Mouse (Mus musculus): ENCODE data around the gene Oprm1. TPM values are rescaled to one million over a fixed set of nuclear protein-coding genes. Genes with fewer than 3 reads are reported as not detected.

Gene Oprm1
- polyA plus RNA-seq, 1 experiment from 2014 or later = 0.72 TPM

DNA sequence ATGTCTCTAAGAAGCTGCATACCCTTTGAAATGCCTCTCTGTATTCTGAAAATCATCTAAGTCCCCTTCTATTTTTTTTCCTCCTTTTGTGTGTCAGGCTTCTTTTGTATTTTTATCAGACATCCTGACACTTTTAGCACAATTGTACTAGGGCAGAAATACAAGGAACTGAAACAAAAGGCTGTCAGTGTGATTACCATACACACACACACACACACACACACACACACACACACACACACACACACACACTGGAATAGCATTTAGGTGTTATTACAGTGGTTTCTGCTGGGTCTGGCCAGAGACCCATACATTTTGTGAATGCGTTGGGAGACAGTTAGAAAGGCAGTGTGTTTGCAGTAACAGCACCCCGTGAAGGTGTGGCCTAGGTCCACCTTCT is 275.2 kb downstream of the Oprm1 start:
- no peak overlapping the region for H3K27ac ChIP-seq
- H3K4me2 ChIP-seq = no peak overlapping the region
- no peaks in the 10 kb centered on the region for H3K36me3 ChIP-seq (replicated peaks)
- no peak overlapping the region for H3K4me3 ChIP-seq (replicated peaks)
- H3K4me1 ChIP-seq = no peaks in the 10 kb centered on the region
- 86% methylated on average over 2 of the region's 2 CpGs for WGBS
- H3K9me3 ChIP-seq = no peaks in the 10 kb centered on the region
- H3K9ac ChIP-seq = no peak overlapping the region
- H3K27me3 ChIP-seq = no peaks in the 10 kb centered on the region
- ATAC-seq (ENCODE audit: low FRiP score) = no peak

DNA sequence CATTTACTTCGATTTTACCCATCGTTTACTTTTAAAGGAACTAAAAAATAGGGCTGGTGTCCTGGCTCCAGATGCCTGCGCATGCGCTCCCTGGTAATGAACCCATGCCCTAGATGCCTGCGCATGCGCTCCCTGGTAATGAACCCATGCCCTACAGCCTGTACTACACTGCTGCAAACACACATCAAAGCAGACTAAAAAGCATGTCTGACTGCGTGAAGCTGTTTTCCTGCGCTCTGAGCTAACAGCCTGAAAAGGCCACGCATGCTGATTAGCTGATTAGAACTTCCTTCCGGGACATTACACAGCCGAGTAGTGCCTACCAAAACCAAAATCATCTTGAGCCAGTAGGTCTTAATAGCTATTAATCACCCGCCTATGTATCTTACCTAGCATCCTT is 277.2 kb downstream of the Oprm1 start:
- ATAC-seq (ENCODE audit: low FRiP score) = 0 out of 2 replicates have a peak, but pooled peaks have one; percentile 49
- WGBS = 76% methylated on average over 12 of the region's 12 CpGs
- no peak overlapping the region for H3K27ac ChIP-seq

DNA sequence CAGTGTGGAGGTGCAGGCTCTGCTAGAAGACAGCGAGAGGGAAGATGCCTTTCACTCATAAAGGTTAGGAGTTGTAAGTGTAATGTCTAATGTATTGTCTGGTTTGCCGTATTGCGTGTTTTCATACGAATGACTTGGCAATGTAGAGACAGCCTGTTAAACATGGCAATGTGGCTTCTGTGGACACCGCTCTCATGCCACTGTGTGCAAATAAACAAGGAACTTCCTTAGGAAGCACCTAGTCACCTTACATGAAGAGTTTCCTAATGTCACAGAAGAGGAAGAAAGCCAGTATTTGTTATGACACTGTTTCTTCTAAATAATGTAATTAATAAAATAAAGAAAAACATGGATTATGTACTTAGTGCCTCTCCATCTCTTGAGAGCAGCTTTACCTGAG is 278.9 kb downstream of the Oprm1 start:
- Histone ChIP-seq H3K36me3 (replicated peaks) (no peaks in the 10 kb centered on the region), H3K9me3 (no peaks in the 10 kb centered on the region), H3K4me1 (no peaks in the 10 kb centered on the region), H3K4me3 (replicated peaks) (no peak overlapping the region), H3K27ac (no peak overlapping the region), H3K27me3 (no peaks in the 10 kb centered on the region), H3K9ac (no peak overlapping the region), H3K4me2 (no peak overlapping the region)
- 95% methylated on average over 5 of the region's 5 CpGs for WGBS
- no peak for ATAC-seq (ENCODE audit: low FRiP score)

More for the DNA sequence above, 277.2 kb downstream of the Oprm1 start:
- H3K9me3 ChIP-seq = no peaks in the 10 kb centered on the region
- H3K9ac ChIP-seq = no peak overlapping the region
- no peaks in the 10 kb centered on the region for H3K36me3 ChIP-seq (replicated peaks)
- H3K27me3 ChIP-seq = no peaks in the 10 kb centered on the region
- no peaks in the 10 kb centered on the region for H3K4me1 ChIP-seq
- H3K4me3 ChIP-seq (replicated peaks) = no peak overlapping the region
- no peak overlapping the region for H3K4me2 ChIP-seq

DNA sequence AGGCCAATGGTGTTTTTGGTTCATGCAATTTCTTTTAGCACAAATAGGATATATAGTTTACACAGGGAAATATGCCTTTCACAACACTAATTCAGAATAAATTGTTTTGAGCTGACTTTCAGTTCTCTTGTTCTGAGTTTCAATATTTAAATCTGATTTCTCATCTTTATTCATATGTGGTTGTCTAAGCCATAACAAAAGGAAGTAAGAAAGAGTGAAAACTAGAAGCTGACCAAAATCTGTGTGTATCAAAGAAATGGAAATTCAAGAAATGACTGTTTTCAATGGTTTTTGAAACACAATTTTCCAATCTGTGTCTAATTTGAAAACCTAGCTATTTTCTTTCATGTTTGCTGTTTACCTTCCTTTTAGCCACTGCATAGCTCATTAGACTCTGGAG is 282.7 kb downstream of the Oprm1 start:
- H3K27me3 ChIP-seq = no peaks in the 10 kb centered on the region
- no peak overlapping the region for H3K9ac ChIP-seq
- H3K4me2 ChIP-seq = no peak overlapping the region
- no peaks in the 10 kb centered on the region for H3K36me3 ChIP-seq (replicated peaks)
- H3K4me3 ChIP-seq (replicated peaks) = no peak overlapping the region
- H3K9me3 ChIP-seq = no peaks in the 10 kb centered on the region
- no peaks in the 10 kb centered on the region for H3K4me1 ChIP-seq
- ATAC-seq (ENCODE audit: low FRiP score) = no peak
- H3K27ac ChIP-seq = no peak overlapping the region

DNA sequence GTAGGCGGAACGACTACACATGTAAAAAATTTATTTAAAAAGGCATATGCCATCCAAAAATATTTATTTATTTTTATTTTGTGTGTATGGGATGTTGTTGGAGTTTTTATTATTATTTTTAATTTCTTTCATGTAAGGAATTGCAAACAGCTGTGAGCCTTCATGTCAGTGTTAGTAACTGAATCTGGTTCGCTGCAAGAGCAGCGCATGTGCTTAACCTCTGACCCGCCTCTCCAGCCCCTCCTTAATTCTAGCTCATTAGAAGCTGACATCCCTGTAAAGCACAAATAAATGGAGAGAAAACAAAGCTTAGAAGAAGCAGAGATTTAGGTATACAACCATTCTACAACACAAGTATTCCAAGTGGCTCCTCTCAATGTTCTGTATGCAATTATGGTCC is 285.6 kb downstream of the Oprm1 start:
- H3K27me3 ChIP-seq = no peaks in the 10 kb centered on the region
- no peak overlapping the region for H3K4me3 ChIP-seq (replicated peaks)
- H3K27ac ChIP-seq = no peak overlapping the region
- no peak overlapping the region for H3K4me2 ChIP-seq
- no peak overlapping the region for H3K9ac ChIP-seq
- no peaks in the 10 kb centered on the region for H3K4me1 ChIP-seq
- no peaks in the 10 kb centered on the region for H3K36me3 ChIP-seq (replicated peaks)
- 72% methylated on average over 5 of the region's 5 CpGs for WGBS
- ATAC-seq (ENCODE audit: low FRiP score) = no peak
- H3K9me3 ChIP-seq = no peaks in the 10 kb centered on the region

DNA sequence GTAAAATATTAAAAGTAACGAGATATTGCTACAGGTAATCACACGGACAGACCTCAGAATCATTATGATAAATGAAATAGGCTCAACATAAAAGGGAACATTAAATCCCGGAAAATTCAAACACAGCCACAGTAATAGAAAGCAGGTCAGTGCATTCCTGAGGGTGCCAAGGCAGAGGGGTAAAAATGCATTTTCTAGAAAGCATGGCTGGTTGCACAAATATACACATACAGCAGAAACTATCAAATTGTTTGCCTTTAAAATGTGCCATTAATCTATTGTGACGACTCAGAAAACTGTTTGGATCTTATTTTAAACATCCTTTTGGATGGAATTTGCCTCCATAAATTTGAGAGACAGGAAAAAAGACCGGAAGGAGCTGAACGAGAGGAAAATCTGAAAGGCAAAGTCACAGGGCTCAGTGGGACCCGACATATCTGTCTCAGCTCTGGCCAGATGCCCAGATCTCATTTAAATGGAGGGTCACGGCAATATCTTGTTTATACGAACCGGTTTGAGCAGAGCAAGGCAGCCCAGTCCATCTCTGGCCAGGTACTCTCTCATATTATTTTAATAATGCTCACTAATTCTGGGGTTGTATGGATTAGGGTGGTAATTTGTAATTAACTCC is 289.1 kb downstream of the Oprm1 start:
- no peaks in the 10 kb centered on the region for H3K9me3 ChIP-seq
- H3K27ac ChIP-seq = no peak overlapping the region
- H3K9ac ChIP-seq = no peak overlapping the region
- 67% methylated on average over 10 of the region's 10 CpGs for WGBS
- ATAC-seq (ENCODE audit: low FRiP score) = no peak
- H3K36me3 ChIP-seq (replicated peaks) = no peaks in the 10 kb centered on the region
- peaks cover 3% of the 10 kb centered on the region for H3K4me1 ChIP-seq
- no peak overlapping the region for H3K4me2 ChIP-seq
- H3K27me3 ChIP-seq = no peaks in the 10 kb centered on the region
- H3K4me3 ChIP-seq (replicated peaks) = no peak overlapping the region

DNA sequence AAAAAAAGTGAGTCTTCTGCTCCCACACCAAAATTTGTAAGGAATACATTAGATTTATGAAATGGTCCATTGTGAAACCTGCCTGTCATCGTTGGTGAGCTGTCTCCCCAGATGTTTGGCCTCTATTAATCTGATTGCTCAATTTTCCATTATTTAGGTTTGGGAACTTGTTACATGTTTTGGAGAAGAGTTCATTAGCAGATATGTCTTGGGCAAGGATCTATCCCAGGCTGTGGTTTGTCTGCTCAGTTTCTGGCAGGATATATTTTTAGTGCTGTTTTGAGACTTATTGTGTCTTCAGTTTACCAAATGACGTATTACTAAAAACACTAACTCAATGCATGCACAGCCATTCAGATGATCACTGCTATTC is 289.6 kb downstream of the Oprm1 start:
- Histone ChIP-seq H3K4me2 (no peak overlapping the region), H3K36me3 (replicated peaks) (no peaks in the 10 kb centered on the region), H3K4me1 (peaks cover 7% of the 10 kb centered on the region), H3K27ac (no peak overlapping the region), H3K4me3 (replicated peaks) (no peak overlapping the region), H3K9ac (no peak overlapping the region), H3K9me3 (no peaks in the 10 kb centered on the region), H3K27me3 (no peaks in the 10 kb centered on the region)
- ATAC-seq (ENCODE audit: low FRiP score) = no peak
- WGBS = 81% methylated on average over 2 of the region's 2 CpGs

DNA sequence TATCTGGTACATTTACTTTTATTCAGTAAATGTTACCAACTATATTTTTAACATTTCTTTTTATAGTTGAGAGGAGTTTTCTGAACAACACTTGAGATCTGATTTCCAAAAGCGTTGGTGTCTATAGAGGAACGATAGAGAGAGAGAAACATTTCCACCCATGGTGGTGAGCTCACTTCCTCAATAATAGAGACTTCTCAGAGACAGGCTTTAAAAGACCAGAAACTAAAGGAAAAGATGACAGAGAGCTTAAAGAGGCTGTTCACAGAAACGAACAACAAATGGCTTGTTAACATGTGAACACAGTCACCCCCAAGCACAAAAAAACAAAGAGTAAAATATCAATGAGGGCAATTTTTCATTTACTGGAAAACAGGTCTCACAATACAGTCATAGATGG is 291.6 kb downstream of the Oprm1 start:
- H3K4me3 ChIP-seq (replicated peaks) = no peak overlapping the region
- H3K4me1 ChIP-seq = peaks cover 7% of the 10 kb centered on the region
- no peak overlapping the region for H3K4me2 ChIP-seq
- no peak for ATAC-seq (ENCODE audit: low FRiP score)
- H3K27me3 ChIP-seq = no peaks in the 10 kb centered on the region
- 75% methylated on average over 3 of the region's 3 CpGs for WGBS
- H3K9me3 ChIP-seq = no peaks in the 10 kb centered on the region
- H3K36me3 ChIP-seq (replicated peaks) = no peaks in the 10 kb centered on the region
- no peak overlapping the region for H3K27ac ChIP-seq
- no peak overlapping the region for H3K9ac ChIP-seq

DNA sequence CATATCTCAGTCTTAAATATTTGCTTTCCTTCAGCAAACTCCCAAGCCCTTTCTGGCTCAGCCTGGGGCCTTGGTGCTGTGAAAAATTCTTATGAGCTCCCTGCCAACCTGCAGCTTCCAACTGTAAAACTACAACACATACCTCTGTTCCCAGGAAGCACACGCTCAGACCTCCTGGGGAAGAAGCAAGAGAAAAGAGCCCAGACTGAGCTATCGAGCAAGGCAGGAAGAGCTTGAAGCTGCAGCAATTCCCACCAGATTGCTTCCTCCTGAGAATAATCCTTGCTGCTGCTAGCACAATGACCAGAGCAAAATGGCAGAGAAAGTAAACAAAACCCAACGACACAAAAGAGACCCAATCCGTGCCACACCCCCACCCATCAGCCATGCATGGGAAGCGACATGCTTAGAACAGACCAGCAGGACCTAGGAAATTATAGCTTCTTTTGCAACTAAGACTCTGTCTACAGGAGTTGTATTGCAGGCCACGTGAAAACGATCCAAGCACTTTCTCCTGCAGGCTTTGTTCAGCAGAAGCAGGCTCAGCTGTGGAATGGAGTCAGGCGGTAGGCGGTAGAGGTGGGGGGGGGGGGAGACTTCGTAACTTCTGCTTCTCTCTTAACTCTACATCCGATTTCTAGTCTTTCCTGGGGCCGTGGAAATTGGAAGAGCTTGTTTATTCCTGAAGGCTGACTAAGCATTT is 294.2 kb downstream of the Oprm1 start, which contains the start of gene Ipcef1:
TSS of gene Ipcef1 (minus strand) at position 164 of the 703 bp plus-strand sequence.
- peak within 1 kb of the TSS; percentile 37 for H3K4me2 ChIP-seq
- ATAC-seq (ENCODE audit: low FRiP score) = peak; percentile 68; the same call in 1 of the 2 replicates
- no peak within 1 kb of the TSS for H3K9ac ChIP-seq

DNA sequence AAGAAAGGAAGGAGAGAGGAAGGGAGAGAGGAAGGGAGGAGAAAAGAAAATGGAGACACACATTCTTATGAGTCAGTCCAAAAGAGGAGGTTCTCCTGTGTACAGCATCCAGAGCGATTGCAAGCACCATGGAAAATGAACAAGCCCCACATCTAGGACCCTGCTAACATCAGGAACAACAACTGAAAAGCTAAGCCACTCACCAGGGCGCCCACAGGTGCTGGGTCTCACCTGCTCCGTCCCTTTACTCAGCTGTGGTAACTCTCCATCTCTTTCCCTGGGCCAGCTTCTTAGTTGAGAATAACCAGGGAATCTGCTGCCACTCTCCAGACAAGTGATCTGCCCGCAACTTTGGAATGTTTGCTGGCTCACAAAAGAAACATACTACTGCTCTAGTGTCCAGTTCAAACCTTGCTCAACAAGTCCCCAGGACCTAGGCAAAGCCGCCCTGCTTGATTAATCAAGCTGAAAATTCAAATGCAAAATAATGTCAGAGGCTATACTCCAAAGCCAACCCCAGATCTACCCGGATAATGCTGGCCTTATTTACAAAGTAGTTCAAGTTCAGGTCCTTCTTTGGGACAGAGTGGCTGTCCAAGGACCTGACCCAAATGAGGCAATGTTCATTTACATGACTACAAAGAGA is 296.4 kb downstream of the Oprm1 start:
- H3K9ac ChIP-seq = no peak overlapping the region
- no peak overlapping the region for H3K4me3 ChIP-seq (replicated peaks)
- H3K36me3 ChIP-seq (replicated peaks) = no peaks in the 10 kb centered on the region
- H3K27me3 ChIP-seq = no peaks in the 10 kb centered on the region
- H3K4me1 ChIP-seq = peaks cover 7% of the 10 kb centered on the region
- ATAC-seq (ENCODE audit: low FRiP score) = no peak
- H3K27ac ChIP-seq = no peak overlapping the region
- no peak overlapping the region for H3K4me2 ChIP-seq
- 78% methylated on average over 6 of the region's 6 CpGs for WGBS
- H3K9me3 ChIP-seq = no peaks in the 10 kb centered on the region

More for the DNA sequence above, 294.2 kb downstream of the Oprm1 start, which contains the start of gene Ipcef1:
- no peaks in the 10 kb centered on the region for H3K27me3 ChIP-seq
- WGBS = 13% methylated on average over 12 of the region's 12 CpGs
- H3K4me3 ChIP-seq (replicated peaks) = no peak within 1 kb of the TSS
- no peaks in the 10 kb centered on the region for H3K36me3 ChIP-seq (replicated peaks)
- no peak within 1 kb of the TSS for H3K27ac ChIP-seq
- H3K9me3 ChIP-seq = no peaks in the 10 kb centered on the region
- peaks cover 7% of the 10 kb centered on the region for H3K4me1 ChIP-seq

DNA sequence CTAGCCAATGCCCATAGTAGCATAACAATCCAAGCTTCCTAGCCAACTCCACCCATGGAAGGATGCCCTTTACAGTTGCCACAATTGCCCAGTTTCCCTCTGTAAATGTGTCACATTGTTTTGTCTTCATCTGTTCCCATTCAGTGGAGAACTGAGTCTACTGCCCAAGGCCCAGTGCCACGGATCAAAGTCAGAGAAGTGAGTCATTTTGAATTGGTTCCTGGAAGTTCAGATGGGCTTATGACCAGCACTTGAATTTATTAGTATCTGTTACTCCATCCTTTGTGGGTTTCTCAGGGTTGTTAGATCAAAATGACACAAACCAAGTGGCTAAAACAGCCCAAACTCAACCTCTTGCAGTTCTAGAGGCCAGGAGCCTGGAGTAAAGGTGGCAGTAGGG is 299.2 kb downstream of the Oprm1 start:
- no peak overlapping the region for H3K4me3 ChIP-seq (replicated peaks)
- H3K27me3 ChIP-seq = no peaks in the 10 kb centered on the region
- ATAC-seq (ENCODE audit: low FRiP score) = no peak
- H3K4me2 ChIP-seq = no peak overlapping the region
- H3K27ac ChIP-seq = no peak overlapping the region
- no peak overlapping the region for H3K9ac ChIP-seq
- 81% methylated on average over 1 of the region's 1 CpGs for WGBS
- no peaks in the 10 kb centered on the region for H3K36me3 ChIP-seq (replicated peaks)
- H3K4me1 ChIP-seq = peaks cover 3% of the 10 kb centered on the region
- no peaks in the 10 kb centered on the region for H3K9me3 ChIP-seq

DNA sequence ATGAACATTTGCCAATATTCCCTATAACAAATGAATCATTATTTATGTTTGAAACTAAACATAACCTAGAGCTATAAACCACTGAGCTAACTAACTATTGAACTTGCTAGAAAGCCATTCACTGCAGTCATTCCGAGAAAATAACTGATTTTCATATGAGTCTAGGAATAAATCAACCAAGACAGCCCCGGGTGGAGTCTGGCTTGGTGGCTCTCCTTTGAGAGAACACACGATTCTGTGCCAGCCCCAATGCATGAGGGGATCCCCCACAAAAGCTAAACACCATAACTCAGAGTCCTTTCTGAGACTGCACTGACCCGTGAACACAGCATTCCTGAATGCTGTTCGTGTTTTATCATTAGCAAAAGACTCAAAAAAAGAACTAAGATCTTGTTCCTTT is 302.0 kb downstream of the Oprm1 start:
- Histone ChIP-seq H3K27ac (no peak overlapping the region), H3K27me3 (no peaks in the 10 kb centered on the region), H3K4me3 (replicated peaks) (no peak overlapping the region), H3K9ac (no peak overlapping the region), H3K4me2 (no peak overlapping the region), H3K36me3 (replicated peaks) (no peaks in the 10 kb centered on the region), H3K9me3 (no peaks in the 10 kb centered on the region), H3K4me1 (no peaks in the 10 kb centered on the region)
- ATAC-seq (ENCODE audit: low FRiP score) = no peak
- 59% methylated on average over 5 of the region's 5 CpGs for WGBS

DNA sequence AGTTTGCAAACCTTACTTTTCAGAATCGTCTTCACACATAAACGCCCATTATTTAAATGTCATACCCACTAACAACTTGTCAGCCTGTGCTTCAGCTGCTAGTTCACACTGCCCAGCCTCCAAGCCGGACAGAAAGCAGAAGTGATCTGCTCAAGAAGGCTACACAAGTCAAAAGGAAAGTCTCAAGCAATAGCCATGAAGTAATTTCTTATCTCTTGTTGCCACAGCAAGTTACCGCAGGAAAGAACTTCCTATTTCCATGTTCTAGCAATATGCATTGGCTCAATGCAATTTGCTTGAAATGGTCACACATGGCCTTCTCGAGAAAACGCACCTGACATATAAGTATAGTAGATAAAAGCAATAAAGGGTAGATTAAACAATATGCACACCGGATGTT is 304.7 kb downstream of the Oprm1 start:
- Histone ChIP-seq H3K9me3 (no peaks in the 10 kb centered on the region), H3K4me3 (replicated peaks) (no peak overlapping the region), H3K4me2 (no peak overlapping the region), H3K27ac (no peak overlapping the region), H3K9ac (no peak overlapping the region), H3K4me1 (no peaks in the 10 kb centered on the region), H3K36me3 (replicated peaks) (no peaks in the 10 kb centered on the region), H3K27me3 (no peaks in the 10 kb centered on the region)
- no peak for ATAC-seq (ENCODE audit: low FRiP score)
- WGBS = 92% methylated on average over 7 of the region's 7 CpGs

Measured in forebrain, embryonic 12.5 days (tissue).